Mouse (Mus musculus) liver, adult 2 months (tissue): ENCODE measurements at regions not wholly inside any gene's neighbourhood (a gene's known extent, or its start where the extent isn't known, plus 50 kb on each side); places are given as distances from the start of the nearest gene placed in this dataset.

Experiments used
- DNase-seq: peaks from one replicate; pipeline ENCODE4 v3.0.0-alpha.2; 2011; ENCODE audit warnings: low read depth, low spot score; ENCODE audit errors: extremely low read depth
- H3K27ac ChIP-seq: fragments of 200-500 bp; replicated peaks from 2 replicates; pipeline ENCODE4 v1.5.1; 2012; ENCODE audit warnings: low read depth, mild to moderate bottlenecking, control low read depth, inconsistent platforms, low read length; ENCODE audit not compliant: insufficient read depth
- H3K27me3 ChIP-seq: fragments of 200-500 bp; 2 replicates; pipeline ENCODE4 v1.6.1; 2012; ENCODE audit warnings: mild to moderate bottlenecking, moderate library complexity, low read length, inconsistent platforms; ENCODE audit not compliant: control insufficient read depth, insufficient read depth
- H3K36me3 ChIP-seq: fragments of 200-500 bp; 2 replicates; pipeline ENCODE4 v1.6.1; 2012; ENCODE audit warnings: low read length, inconsistent platforms; ENCODE audit not compliant: control insufficient read depth, insufficient read depth
- H3K4me1 ChIP-seq: fragments of 200-500 bp; 2 replicates; pipeline ENCODE4 v1.6.1; 2011; ENCODE audit warnings: low read length; ENCODE audit not compliant: control insufficient read depth, insufficient read depth
- H3K4me3 ChIP-seq: fragments of 200-500 bp; 2 replicates; pipeline ENCODE4 v1.5.1; 2011; ENCODE audit warnings: low read depth, mild to moderate bottlenecking, control low read depth, low read length, moderate library complexity; ENCODE audit not compliant: insufficient read depth
- H3K79me2 ChIP-seq: fragments of 200-500 bp; 2 replicates; pipeline ENCODE4 v1.6.1; 2012; ENCODE audit warnings: inconsistent platforms, mild to moderate bottlenecking, low read length, moderate library complexity; ENCODE audit not compliant: control insufficient read depth, insufficient read depth
- H3K9ac ChIP-seq: fragments of 200-500 bp; 2 replicates; pipeline ENCODE4 v1.6.1; 2012; ENCODE audit warnings: low read depth, mild to moderate bottlenecking, control low read depth, inconsistent platforms, low read length
- CTCF ChIP-seq: fragments of 200-500 bp; IDR thresholded peaks from 2 replicates; pipeline ENCODE4 v1.5.1; 2011; ENCODE audit warnings: low read depth, low read length, control low read depth
- POLR2A ChIP-seq: fragments of 200-500 bp; IDR thresholded peaks from 2 replicates; pipeline ENCODE4 v1.6.1; 2011; ENCODE audit warnings: low read length, control low read depth; ENCODE audit not compliant: insufficient read depth; ENCODE audit errors: extremely low read depth
- WGBS: fragments of 180-500 bp; shearing (Covaris S2); methylation state at CpG from one replicate; pipeline ENCODE4 v1.1.7; 2018; 5-methylcytosine and 5-hydroxymethylcytosine counted together

- H3K4me1 ChIP-seq = no peaks in the 10 kb centered on the region
- H3K27me3 ChIP-seq = no peaks in the 10 kb centered on the region
- no peak for TF ChIP-seq POLR2A
- no peak for TF ChIP-seq CTCF
- H3K27ac ChIP-seq = no peak overlapping the region
- H3K79me2 ChIP-seq = no peaks in the 10 kb centered on the region
- DNase-seq = no peak
- 78% methylated on average over 22 of the region's 22 CpGs for WGBS
- no peak overlapping the region for H3K9ac ChIP-seq
- no peak overlapping the region for H3K4me3 ChIP-seq
- H3K36me3 ChIP-seq = no peaks in the 10 kb centered on the region
Observed at GRCm38 (mm10) chr13:99641386-99642165, 125.2 kb upstream of the Map1b start.

GRCm38 (mm10) chr13:99632706-99633105 is 116.4 kb upstream of the Map1b start:
- DNase-seq = no peak
- no peak overlapping the region for H3K27ac ChIP-seq
- H3K79me2 ChIP-seq = no peaks in the 10 kb centered on the region
- 89% methylated on average over 5 of the region's 5 CpGs for WGBS
- no peaks in the 10 kb centered on the region for H3K27me3 ChIP-seq
- no peaks in the 10 kb centered on the region for H3K36me3 ChIP-seq
- H3K4me1 ChIP-seq = no peaks in the 10 kb centered on the region
- no peak overlapping the region for H3K4me3 ChIP-seq
- no peak overlapping the region for H3K9ac ChIP-seq
- TF ChIP-seq CTCF = no peak
- no peak for TF ChIP-seq POLR2A

- H3K9ac ChIP-seq = no peak overlapping the region
- H3K27ac ChIP-seq = no peak overlapping the region
- no peak for TF ChIP-seq CTCF
- TF ChIP-seq POLR2A = no peak
- H3K4me1 ChIP-seq = no peaks in the 10 kb centered on the region
- no peak overlapping the region for H3K4me3 ChIP-seq
- 84% methylated on average over 3 of the region's 3 CpGs for WGBS
- H3K79me2 ChIP-seq = no peaks in the 10 kb centered on the region
- no peaks in the 10 kb centered on the region for H3K36me3 ChIP-seq
- DNase-seq = no peak
- H3K27me3 ChIP-seq = no peaks in the 10 kb centered on the region
Observed at GRCm38 (mm10) chr13:99630800-99631199, 114.5 kb upstream of the Map1b start.

GRCm38 (mm10) chr13:99630356-99630755 is 114.0 kb upstream of the Map1b start:
- Histone ChIP-seq H3K27me3 (no peaks in the 10 kb centered on the region), H3K9ac (no peak overlapping the region), H3K4me3 (no peak overlapping the region), H3K27ac (no peak overlapping the region), H3K36me3 (no peaks in the 10 kb centered on the region), H3K4me1 (no peaks in the 10 kb centered on the region), H3K79me2 (no peaks in the 10 kb centered on the region)
- TF ChIP-seq POLR2A (no peak), CTCF (no peak)
- 93% methylated on average over 22 of the region's 22 CpGs for WGBS
- DNase-seq = no peak

GRCm38 (mm10) chr13:99625196-99625595 is 108.9 kb upstream of the Map1b start:
- Histone ChIP-seq H3K27me3 (no peaks in the 10 kb centered on the region), H3K4me3 (no peak overlapping the region), H3K4me1 (no peaks in the 10 kb centered on the region), H3K9ac (no peak overlapping the region), H3K27ac (no peak overlapping the region), H3K79me2 (no peaks in the 10 kb centered on the region), H3K36me3 (no peaks in the 10 kb centered on the region)
- WGBS = 80% methylated on average over 4 of the region's 4 CpGs
- TF ChIP-seq POLR2A (no peak), CTCF (no peak)
- no peak for DNase-seq

GRCm38 (mm10) chr13:99618332-99618731 is 102.0 kb upstream of the Map1b start:
- Histone ChIP-seq H3K36me3 (no peaks in the 10 kb centered on the region), H3K9ac (no peak overlapping the region), H3K4me3 (no peak overlapping the region), H3K4me1 (no peaks in the 10 kb centered on the region), H3K79me2 (no peaks in the 10 kb centered on the region), H3K27ac (no peak overlapping the region), H3K27me3 (no peaks in the 10 kb centered on the region)
- 80% methylated on average over 9 of the region's 9 CpGs for WGBS
- TF ChIP-seq CTCF (no peak), POLR2A (no peak)
- no peak for DNase-seq
